Mouse (Mus musculus) left cerebral cortex, adult 11 months (tissue): Measurements from ENCODE around the gene Kif5a.

Experiments used
- DNase-seq: peaks from one replicate; pipeline ENCODE4 v3.0.0; 2022; ENCODE audit warnings: low spot score

Gene Kif5a

GRCm38 (mm10) chr10:127191191-127192056, 71.7 kb downstream of the Kif5a start:
- no peak for DNase-seq

- no peak for DNase-seq
Measured at GRCm38 (mm10) chr10:127190398-127191190, 72.6 kb downstream of the Kif5a start.

- no peak for DNase-seq
Measured at GRCm38 (mm10) chr10:127189651-127190381, 73.3 kb downstream of the Kif5a start, which contains the start of gene Arhgef25. TSS of gene Arhgef25 (minus strand) at chr10:127190083.

GRCm38 (mm10) chr10:127189116-127189650, 74.0 kb downstream of the Kif5a start:
- DNase-seq: no peak

- DNase-seq: no peak
Measured at GRCm38 (mm10) chr10:127188465-127189115, 74.6 kb downstream of the Kif5a start.

- DNase-seq: no peak
Measured at GRCm38 (mm10) chr10:127188079-127188453, 75.1 kb downstream of the Kif5a start.

GRCm38 (mm10) chr10:127187371-127188078, 75.6 kb downstream of the Kif5a start:
- no peak for DNase-seq

- DNase-seq: no peak
Measured at GRCm38 (mm10) chr10:127186451-127186850, 76.7 kb downstream of the Kif5a start.

GRCm38 (mm10) chr10:127185506-127185905, 77.6 kb downstream of the Kif5a start:
- no peak for DNase-seq

- no peak for DNase-seq
Measured at GRCm38 (mm10) chr10:127185101-127185500, 78.0 kb downstream of the Kif5a start.

- DNase-seq: no peak
Measured at GRCm38 (mm10) chr10:127183759-127184158, 79.4 kb downstream of the Kif5a start.

GRCm38 (mm10) chr10:127182624-127183023, 80.5 kb downstream of the Kif5a start:
- DNase-seq: no peak

GRCm38 (mm10) chr10:127181566-127181965, 81.6 kb downstream of the Kif5a start:
- no peak for DNase-seq

- DNase-seq: no peak
Measured at GRCm38 (mm10) chr10:127180695-127181047, 82.5 kb downstream of the Kif5a start.

GRCm38 (mm10) chr10:127179871-127180694, 83.1 kb downstream of the Kif5a start, which contains the start of gene Slc26a10:
TSS of gene Slc26a10 (minus strand) at chr10:127180645.
- no peak for DNase-seq

GRCm38 (mm10) chr10:127178286-127179027, 84.7 kb downstream of the Kif5a start:
- no peak for DNase-seq

- DNase-seq: peak; percentile 67
Measured at GRCm38 (mm10) chr10:127177719-127178118, 85.4 kb downstream of the Kif5a start.

GRCm38 (mm10) chr10:127177235-127177634, 85.9 kb downstream of the Kif5a start:
- DNase-seq: no peak

- DNase-seq: no peak
Measured at GRCm38 (mm10) chr10:127176756-127177155, 86.4 kb downstream of the Kif5a start.
